Mouse (Mus musculus): ENCODE measurements around the gene Spn. TPM values are rescaled to one million over a fixed set of nuclear protein-coding genes. Genes with fewer than 3 reads are reported as not detected.

Gene Spn
- polyA plus RNA-seq, 1 experiment from 2014 or later = 0.32 TPM

GRCm38 (mm10) chr7:127162546-127162945, 24.9 kb upstream of the Spn start:
- Histone ChIP-seq H3K27me3 (no peaks in the 10 kb centered on the region), H3K27ac (no peak overlapping the region), H3K4me3 (replicated peaks) (no peak overlapping the region), H3K4me2 (no peak overlapping the region), H3K36me3 (no peaks in the 10 kb centered on the region), H3K9ac (no peak overlapping the region), H3K9me3 (replicated peaks) (no peaks in the 10 kb centered on the region), H3K4me1 (no peaks in the 10 kb centered on the region)
- no peak for ATAC-seq (replicated peaks; ENCODE audit: low FRiP score)
- 77% methylated on average over 5 of the region's 5 CpGs for WGBS

GRCm38 (mm10) chr7:127157548-127157947, 19.9 kb upstream of the Spn start:
- Histone ChIP-seq H3K27me3 (no peaks in the 10 kb centered on the region), H3K4me2 (no peak overlapping the region), H3K4me1 (no peaks in the 10 kb centered on the region), H3K9me3 (replicated peaks) (no peaks in the 10 kb centered on the region), H3K27ac (no peak overlapping the region), H3K4me3 (replicated peaks) (no peak overlapping the region), H3K9ac (no peak overlapping the region), H3K36me3 (no peaks in the 10 kb centered on the region)
- no peak for ATAC-seq (replicated peaks; ENCODE audit: low FRiP score)
- 80% methylated on average over 4 of the region's 4 CpGs for WGBS

- ATAC-seq (replicated peaks; ENCODE audit: low FRiP score) = no peak
- H3K9ac ChIP-seq = no peak overlapping the region
- no peaks in the 10 kb centered on the region for H3K4me1 ChIP-seq
- WGBS = 68% methylated on average over 3 of the region's 3 CpGs
- no peaks in the 10 kb centered on the region for H3K9me3 ChIP-seq (replicated peaks)
- H3K36me3 ChIP-seq = no peaks in the 10 kb centered on the region
- H3K27ac ChIP-seq = no peak overlapping the region
- no peaks in the 10 kb centered on the region for H3K27me3 ChIP-seq
- H3K4me2 ChIP-seq = no peak overlapping the region
- H3K4me3 ChIP-seq (replicated peaks) = no peak overlapping the region
Measured at GRCm38 (mm10) chr7:127153477-127153876, 15.9 kb upstream of the Spn start.

- H3K36me3 ChIP-seq = no peaks in the 10 kb centered on the region
- H3K4me3 ChIP-seq (replicated peaks) = no peak overlapping the region
- no peak overlapping the region for H3K4me2 ChIP-seq
- ATAC-seq (replicated peaks; ENCODE audit: low FRiP score) = no peak
- H3K27ac ChIP-seq = no peak overlapping the region
- H3K9ac ChIP-seq = no peak overlapping the region
- H3K4me1 ChIP-seq = no peaks in the 10 kb centered on the region
- H3K27me3 ChIP-seq = no peaks in the 10 kb centered on the region
- 91% methylated on average over 6 of the region's 6 CpGs for WGBS
- no peaks in the 10 kb centered on the region for H3K9me3 ChIP-seq (replicated peaks)
Measured at GRCm38 (mm10) chr7:127152464-127152863, 14.8 kb upstream of the Spn start.

- 74% methylated on average over 3 of the region's 3 CpGs for WGBS
- no peak for ATAC-seq (replicated peaks; ENCODE audit: low FRiP score)
- Histone ChIP-seq H3K9ac (no peak overlapping the region), H3K4me2 (no peak overlapping the region), H3K9me3 (replicated peaks) (no peaks in the 10 kb centered on the region), H3K4me3 (replicated peaks) (no peak overlapping the region), H3K4me1 (peaks cover 3% of the 10 kb centered on the region; the same call in 1 of the 2 replicates), H3K27ac (no peak overlapping the region), H3K36me3 (no peaks in the 10 kb centered on the region), H3K27me3 (no peaks in the 10 kb centered on the region)
Measured at GRCm38 (mm10) chr7:127147901-127148300, 10.3 kb upstream of the Spn start.

GRCm38 (mm10) chr7:127146267-127146603, 8.6 kb upstream of the Spn start:
- no peak overlapping the region for H3K9ac ChIP-seq
- H3K9me3 ChIP-seq (replicated peaks) = no peaks in the 10 kb centered on the region
- H3K36me3 ChIP-seq = no peaks in the 10 kb centered on the region
- H3K27ac ChIP-seq = no peak overlapping the region
- 64% methylated on average over 2 of the region's 2 CpGs for WGBS
- H3K27me3 ChIP-seq = no peaks in the 10 kb centered on the region
- peaks cover 3% of the 10 kb centered on the region; the same call in 1 of the 2 replicates for H3K4me1 ChIP-seq
- H3K4me3 ChIP-seq (replicated peaks) = no peak overlapping the region
- no peak for ATAC-seq (replicated peaks; ENCODE audit: low FRiP score)
- H3K4me2 ChIP-seq = no peak overlapping the region

- H3K4me1 ChIP-seq = peaks cover 3% of the 10 kb centered on the region; the same call in 1 of the 2 replicates
- no peaks in the 10 kb centered on the region for H3K27me3 ChIP-seq
- H3K27ac ChIP-seq = no peak overlapping the region
- H3K9me3 ChIP-seq (replicated peaks) = no peaks in the 10 kb centered on the region
- no peak for ATAC-seq (replicated peaks; ENCODE audit: low FRiP score)
- no peak overlapping the region for H3K9ac ChIP-seq
- H3K4me3 ChIP-seq (replicated peaks) = no peak overlapping the region
- H3K4me2 ChIP-seq = no peak overlapping the region
- H3K36me3 ChIP-seq = no peaks in the 10 kb centered on the region
- 49% methylated on average over 9 of the region's 9 CpGs for WGBS
Measured at GRCm38 (mm10) chr7:127145387-127146266, 8.0 kb upstream of the Spn start.

GRCm38 (mm10) chr7:127144412-127144811, 6.8 kb upstream of the Spn start:
- Histone ChIP-seq H3K36me3 (no peaks in the 10 kb centered on the region), H3K27ac (no peak overlapping the region), H3K4me1 (peaks cover 3% of the 10 kb centered on the region; the same call in 1 of the 2 replicates), H3K27me3 (no peaks in the 10 kb centered on the region), H3K4me3 (replicated peaks) (no peak overlapping the region), H3K4me2 (no peak overlapping the region), H3K9me3 (replicated peaks) (no peaks in the 10 kb centered on the region), H3K9ac (no peak overlapping the region)
- ATAC-seq (replicated peaks; ENCODE audit: low FRiP score) = no peak
- 89% methylated on average over 7 of the region's 7 CpGs for WGBS

- no peak overlapping the region for H3K27ac ChIP-seq
- no peak overlapping the region for H3K9ac ChIP-seq
- H3K4me3 ChIP-seq (replicated peaks) = no peak overlapping the region
- H3K4me1 ChIP-seq = peaks cover 7% of the 10 kb centered on the region; the same call in 1 of the 2 replicates
- ATAC-seq (replicated peaks; ENCODE audit: low FRiP score) = no peak
- no peaks in the 10 kb centered on the region for H3K9me3 ChIP-seq (replicated peaks)
- no peak overlapping the region for H3K4me2 ChIP-seq
- WGBS = 84% methylated on average over 4 of the region's 4 CpGs
- H3K36me3 ChIP-seq = no peaks in the 10 kb centered on the region
- no peaks in the 10 kb centered on the region for H3K27me3 ChIP-seq
Measured at GRCm38 (mm10) chr7:127142666-127143065, 5.0 kb upstream of the Spn start.

- H3K4me1 ChIP-seq = peaks cover 9% of the 10 kb centered on the region; the same call in 1 of the 2 replicates
- no peaks in the 10 kb centered on the region for H3K36me3 ChIP-seq
- 52% methylated on average over 2 of the region's 2 CpGs for WGBS
- H3K27ac ChIP-seq = no peak overlapping the region
- ATAC-seq (replicated peaks; ENCODE audit: low FRiP score) = no peak
- H3K4me3 ChIP-seq (replicated peaks) = no peak overlapping the region
- H3K9me3 ChIP-seq (replicated peaks) = no peaks in the 10 kb centered on the region
- no peak overlapping the region for H3K9ac ChIP-seq
- no peak overlapping the region for H3K4me2 ChIP-seq
- H3K27me3 ChIP-seq = no peaks in the 10 kb centered on the region
Measured at GRCm38 (mm10) chr7:127142214-127142613, 4.6 kb upstream of the Spn start.

GRCm38 (mm10) chr7:127140623-127141404, 3.2 kb upstream of the Spn start:
- H3K9me3 ChIP-seq (replicated peaks) = no peaks in the 10 kb centered on the region
- no peaks in the 10 kb centered on the region for H3K27me3 ChIP-seq
- H3K36me3 ChIP-seq = no peaks in the 10 kb centered on the region
- no peak overlapping the region for H3K27ac ChIP-seq
- 65% methylated on average over 7 of the region's 7 CpGs for WGBS
- no peak overlapping the region for H3K9ac ChIP-seq
- H3K4me3 ChIP-seq (replicated peaks) = no peak overlapping the region
- H3K4me2 ChIP-seq = no peak overlapping the region
- H3K4me1 ChIP-seq = peaks cover 9% of the 10 kb centered on the region; the same call in 1 of the 2 replicates
- ATAC-seq (replicated peaks; ENCODE audit: low FRiP score) = no peak

- no peak overlapping the region for H3K4me3 ChIP-seq (replicated peaks)
- H3K4me1 ChIP-seq = peaks cover 6% of the 10 kb centered on the region
- WGBS = 60% methylated on average over 5 of the region's 5 CpGs
- no peak overlapping the region for H3K4me2 ChIP-seq
- no peak overlapping the region for H3K9ac ChIP-seq
- H3K9me3 ChIP-seq (replicated peaks) = no peaks in the 10 kb centered on the region
- H3K27me3 ChIP-seq = no peaks in the 10 kb centered on the region
- H3K27ac ChIP-seq = no peak overlapping the region
- no peak for ATAC-seq (replicated peaks; ENCODE audit: low FRiP score)
- H3K36me3 ChIP-seq = no peaks in the 10 kb centered on the region
Measured at GRCm38 (mm10) chr7:127139562-127139961, 1.9 kb upstream of the Spn start.
